Mouse (Mus musculus) G1E (cell line): Measurements from ENCODE around the gene Wsb2. TPM values are rescaled to one million over a fixed set of nuclear protein-coding genes. Genes with fewer than 3 reads are reported as not detected.

Experiments used
- ATAC-seq: 2 replicates; pipeline ENCODE4 v1.8.0; 2016; ENCODE audit warnings: mild to moderate bottlenecking; ENCODE audit not compliant: insufficient number of reproducible peaks, poor library complexity, low FRiP score, severe bottlenecking; ENCODE audit errors: extremely low read depth
- DNase-seq: peaks from one replicate; pipeline ENCODE4 v3.0.0; 2012; ENCODE audit warnings: low spot score
- H3K27me3 ChIP-seq: 2 replicates; pipeline ENCODE4 v1.6.1; 2012; ENCODE audit warnings: mild to moderate bottlenecking, low read length, inconsistent platforms; ENCODE audit not compliant: insufficient read depth
- H3K36me3 ChIP-seq: replicated peaks from 2 replicates; pipeline ENCODE3; 2012; ENCODE audit warnings: mild to moderate bottlenecking, inconsistent platforms
- H3K4me1 ChIP-seq: 2 replicates; pipeline ENCODE4 v1.6.1; 2012; ENCODE audit warnings: low read depth, low read length, inconsistent platforms, mixed read lengths; ENCODE audit not compliant: insufficient read depth
- H3K4me3 ChIP-seq: 2 replicates; pipeline ENCODE4 v1.5.1; 2012; ENCODE audit warnings: low read depth, mild to moderate bottlenecking, inconsistent platforms, low read length, moderate library complexity, mixed read lengths
- H3K9me3 ChIP-seq: replicated peaks from 2 replicates; pipeline ENCODE4 v1.6.1; 2012; ENCODE audit warnings: inconsistent platforms
- CTCF ChIP-seq: IDR thresholded peaks from 2 replicates; pipeline ENCODE4 v1.5.1; 2012; ENCODE audit warnings: low read depth, low read length, inconsistent platforms, mixed read lengths
- GATA1 ChIP-seq: IDR thresholded peaks from 2 replicates; pipeline ENCODE4 v1.6.1; 2012; ENCODE audit warnings: borderline replicate concordance, low read length, inconsistent platforms, mixed read lengths
- GATA2 ChIP-seq: IDR thresholded peaks from 2 replicates; pipeline ENCODE4 v1.6.1; 2012; ENCODE audit warnings: low read depth, low read length, inconsistent platforms, borderline replicate concordance
- POLR2AphosphoS5 ChIP-seq: IDR thresholded peaks from 2 replicates; pipeline ENCODE4 v1.6.1; 2012; ENCODE audit warnings: low read depth, low read length, inconsistent platforms; ENCODE audit not compliant: insufficient replicate concordance
- TAL1 ChIP-seq: conservative IDR thresholded peaks from 2 replicates; pipeline ENCODE4 v1.6.1; 2012; ENCODE audit warnings: low read depth, low read length, inconsistent platforms, mixed read lengths
- polyA plus RNA-seq: library from polyadenylated mRNA; stranded (reverse); fragments of >175 nt; gene quantifications from 2 replicates; pipeline ENCODE4 v1.2.3, GENCODE M21; 2012
- total RNA-seq, 2 experiments: library from RNA; stranded (forward) in 1 of 2; stranded (reverse) in 1 of 2; fragments of 200-1000 nt in 1 of 2; fragments of >200 nt in 1 of 2; fragmentation: Nextera tagmentation in 1 of 2; gene quantifications; 2 replicates each; pipeline ENCODE4 v1.2.3; 2014 to 2017

The Wsb2 gene
- total and polyA plus RNA-seq, 3 experiments: 26.3 to 69.3 (median 34.5) TPM

GRCm38 (mm10) chr5:117383198-117383597 is 26.1 kb downstream of the Wsb2 start:
- no peak for DNase-seq
- no peaks in the 10 kb centered on the region for H3K9me3 ChIP-seq
- no peak for ATAC-seq
- H3K4me1 ChIP-seq: peaks cover 40% of the 10 kb centered on the region
- no peak overlapping the region for H3K4me3 ChIP-seq
- H3K27me3 ChIP-seq: no peaks in the 10 kb centered on the region
- TF ChIP-seq CTCF (no peak), GATA2 (no peak), TAL1 (no peak), POLR2AphosphoS5 (no peak), GATA1 (no peak)
- peaks cover 97% of the 10 kb centered on the region for H3K36me3 ChIP-seq

DNA sequence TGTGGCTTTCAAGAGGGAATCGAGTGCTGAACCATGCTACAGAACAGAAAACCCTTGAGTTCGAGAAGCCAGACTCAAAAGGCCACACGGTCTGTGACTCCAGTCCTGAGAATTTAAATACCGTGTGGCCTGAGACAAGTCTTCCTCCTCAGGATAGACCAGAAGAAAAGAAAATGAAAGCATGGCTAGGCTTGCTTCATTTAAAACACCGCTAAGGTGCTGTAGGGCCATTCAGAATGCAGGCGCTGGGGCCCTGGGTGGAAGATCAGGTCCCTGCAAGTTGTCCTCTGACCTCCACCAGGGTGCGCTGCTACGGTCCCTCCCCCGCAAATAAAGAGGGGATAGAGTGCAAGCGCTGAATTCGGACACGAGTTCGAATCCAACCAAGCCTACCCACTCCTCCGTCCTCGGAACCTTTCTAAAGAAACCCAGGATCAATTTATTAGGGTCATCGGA is 31.2 kb downstream of the Wsb2 start:
- H3K4me3 ChIP-seq: peak overlapping the region; percentile 87
- TF ChIP-seq CTCF: 0 out of 2 replicates have a peak, but pooled peaks have one; percentile 8
- no peak for TF ChIP-seq TAL1
- no peak for TF ChIP-seq GATA2
- TF ChIP-seq GATA1: no peak
- TF ChIP-seq POLR2AphosphoS5: no peak
- H3K9me3 ChIP-seq: peaks cover 18% of the 10 kb centered on the region
- ATAC-seq: peak; percentile 43; the same call in 1 of the 2 replicates
- no peaks in the 10 kb centered on the region for H3K27me3 ChIP-seq
- peak; percentile 57 for DNase-seq
- peaks cover 35% of the 10 kb centered on the region for H3K4me1 ChIP-seq
- peaks cover 48% of the 10 kb centered on the region for H3K36me3 ChIP-seq

DNA sequence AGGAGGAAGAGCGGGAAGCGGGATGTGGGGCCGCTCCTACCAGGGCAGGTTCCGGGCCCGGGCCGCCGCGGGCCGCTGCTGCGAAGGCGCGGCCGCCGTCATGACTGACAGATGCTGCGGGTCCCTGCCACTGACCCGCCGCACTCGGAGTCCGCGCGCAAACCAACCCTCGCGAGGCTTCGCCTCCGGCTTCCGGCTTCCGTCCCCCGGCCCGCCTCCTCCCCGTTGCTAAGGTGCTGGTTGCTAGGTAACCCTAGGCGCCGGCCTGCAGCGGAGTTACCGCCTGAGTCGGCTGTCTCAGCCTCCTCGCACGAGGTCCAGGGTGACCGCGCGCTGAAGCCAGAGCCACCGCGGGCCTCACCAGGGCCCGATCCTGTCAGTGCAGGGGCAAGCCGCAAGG is 31.8 kb downstream of the Wsb2 start, which contains the start of gene Rfc5:
Rfc5 (minus strand) TSS at position 171 of the 400 bp plus-strand sequence.
- DNase-seq (peak; percentile 96), ATAC-seq (peak; percentile 93)
- Histone ChIP-seq H3K27me3 (no peaks in the 10 kb centered on the region), H3K36me3 (peaks cover 42% of the 10 kb centered on the region), H3K4me1 (peaks cover 33% of the 10 kb centered on the region), H3K4me3 (peak within 1 kb of the TSS; percentile 87), H3K9me3 (peaks cover 21% of the 10 kb centered on the region)
- TF ChIP-seq POLR2AphosphoS5 (no peak), GATA2 (no peak), CTCF (no peak), GATA1 (no peak)

- H3K4me1 ChIP-seq: peaks cover 24% of the 10 kb centered on the region
- peaks cover 22% of the 10 kb centered on the region for H3K36me3 ChIP-seq
- H3K9me3 ChIP-seq: peaks cover 21% of the 10 kb centered on the region
- H3K4me3 ChIP-seq: no peak overlapping the region
- DNase-seq (no peak), ATAC-seq (no peak)
- no peaks in the 10 kb centered on the region for H3K27me3 ChIP-seq
- no peak for TF ChIP-seq TAL1
- no peak for TF ChIP-seq POLR2AphosphoS5
- no peak for TF ChIP-seq GATA2
- TF ChIP-seq CTCF: no peak
- TF ChIP-seq GATA1: no peak
Measured at GRCm38 (mm10) chr5:117390895-117391294, 33.8 kb downstream of the Wsb2 start.

GRCm38 (mm10) chr5:117395834-117396233 is 38.7 kb downstream of the Wsb2 start:
- ATAC-seq: no peak

DNA sequence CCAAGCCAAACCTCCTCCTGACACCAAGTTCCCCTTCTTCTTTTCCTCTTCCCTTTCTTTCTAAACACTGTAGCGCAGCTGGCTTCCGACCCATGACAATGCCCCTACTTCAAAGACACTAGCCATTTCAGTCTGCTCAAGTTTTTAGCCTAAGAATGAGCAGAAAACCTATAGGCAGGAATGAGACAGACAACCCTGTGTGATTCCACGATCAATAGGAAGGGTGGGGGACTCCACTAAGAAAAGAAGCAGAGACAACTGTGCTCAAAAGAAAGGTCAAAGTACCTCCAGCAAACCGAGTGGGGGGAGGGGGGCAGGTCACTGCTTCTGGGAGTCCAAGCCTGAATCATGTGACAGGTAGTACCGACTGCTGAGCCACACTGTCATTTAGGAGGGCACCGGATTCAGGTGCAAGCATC is 39.5 kb downstream of the Wsb2 start:
- ATAC-seq: no peak
- Histone ChIP-seq H3K9me3 (peaks cover 20% of the 10 kb centered on the region), H3K4me3 (no peak overlapping the region), H3K4me1 (no peaks in the 10 kb centered on the region), H3K27me3 (no peaks in the 10 kb centered on the region), H3K36me3 (no peaks in the 10 kb centered on the region)
- no peak for DNase-seq
- TF ChIP-seq GATA2 (no peak), CTCF (no peak), GATA1 (no peak), TAL1 (no peak), POLR2AphosphoS5 (no peak)

More at GRCm38 (mm10) chr5:117395834-117396233, 38.7 kb downstream of the Wsb2 start:
- DNase-seq: no peak
- H3K4me3 ChIP-seq: no peak overlapping the region
- no peaks in the 10 kb centered on the region for H3K36me3 ChIP-seq
- no peaks in the 10 kb centered on the region for H3K4me1 ChIP-seq
- peaks cover 21% of the 10 kb centered on the region for H3K9me3 ChIP-seq
- no peak for TF ChIP-seq TAL1
- no peak for TF ChIP-seq GATA1
- TF ChIP-seq CTCF: no peak
- no peak for TF ChIP-seq POLR2AphosphoS5
- H3K27me3 ChIP-seq: no peaks in the 10 kb centered on the region
